Mouse (Mus musculus) midbrain, embryonic 15.5 days (tissue): Measurements from ENCODE around the gene Lsm3. TPM values are rescaled to one million over a fixed set of nuclear protein-coding genes. Genes with fewer than 3 reads are reported as not detected.

Experiments used
- polyA plus RNA-seq: library from polyadenylated mRNA; unstranded; fragments of >200 nt; fragmentation: Nextera tagmentation; extraction: Ambion mirVana; gene quantifications from 2 replicates; pipeline ENCODE4 v1.2.1, GENCODE M21; 2015

Lsm3 gene
- polyA plus RNA-seq, 1 experiment from 2014 or later, result 149 TPM

Other genes starting within 250 kb of the Lsm3 start
- 12.5 and 13.1 TPM in 2 replicates for gene Wnt7a, start 104.6 kb upstream of the Lsm3 start, polyA plus RNA-seq
- 39.6 and 40.7 TPM in 2 replicates for gene Chchd4, start 42.4 kb upstream of the Lsm3 start, polyA plus RNA-seq
- 51.6 and 52.0 TPM in 2 replicates for gene Tmem43, start 42.2 kb upstream of the Lsm3 start, polyA plus RNA-seq
- 20.6 and 21.9 TPM in 2 replicates for gene Xpc, start within 50 bp of the Lsm3 start, polyA plus RNA-seq
- 117 and 123 TPM in 2 replicates for gene Slc6a6, start 168.1 kb downstream of the Lsm3 start, polyA plus RNA-seq